Mouse (Mus musculus) adrenal gland (tissue): ENCODE measurements around the gene Tmem189.

ENCODE experiments used
- intact Hi-C: fragments of 180-260 bp; cut with DNase I; formaldehyde crosslinking; loops from one replicate; pipeline ENCODE4 v1.15.1; 2025

The Tmem189 gene

DNA sequence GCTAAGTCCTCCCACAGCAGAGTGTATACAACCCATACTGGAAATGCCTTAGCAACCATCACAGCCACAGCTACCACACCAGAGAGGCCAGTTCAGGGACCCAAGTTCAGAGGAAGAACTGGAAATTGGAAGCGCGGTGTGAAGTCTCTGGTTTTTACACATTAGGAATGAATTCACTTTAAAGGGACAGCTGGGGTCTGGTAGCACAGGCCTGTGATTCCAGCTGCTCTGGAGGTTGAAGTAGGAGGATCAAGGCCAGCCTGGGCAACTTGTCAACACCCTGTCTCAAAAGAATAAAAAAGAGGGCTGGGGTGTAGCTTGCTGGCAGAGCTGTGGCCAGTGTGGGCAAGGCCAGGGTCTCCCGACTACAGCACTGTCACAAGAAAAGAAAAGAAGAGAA is 3.8 kb downstream of the Tmem189 start:
- intact Hi-C loops, result loop anchor here (1.0 to 10.0 kb wide), 4 partner anchors 176 to 329 kb away; partner anchors contain the start of gene Ripor3

GRCm38 (mm10) chr2:167685137-167685536 is 4.5 kb downstream of the Tmem189 start:
- intact Hi-C loops, result loop anchor here (1.0 to 10.0 kb wide), 3 partner anchors 177 to 330 kb away; partner anchors contain the start of gene Ripor3

- intact Hi-C loops, result loop anchor here (10.0 kb wide), 1 partner anchor 331 kb away; the partner anchor contains the start of gene Ripor3
These were observed 5.9 kb downstream of the Tmem189 start for GRCm38 (mm10) chr2:167683721-167684120.

DNA sequence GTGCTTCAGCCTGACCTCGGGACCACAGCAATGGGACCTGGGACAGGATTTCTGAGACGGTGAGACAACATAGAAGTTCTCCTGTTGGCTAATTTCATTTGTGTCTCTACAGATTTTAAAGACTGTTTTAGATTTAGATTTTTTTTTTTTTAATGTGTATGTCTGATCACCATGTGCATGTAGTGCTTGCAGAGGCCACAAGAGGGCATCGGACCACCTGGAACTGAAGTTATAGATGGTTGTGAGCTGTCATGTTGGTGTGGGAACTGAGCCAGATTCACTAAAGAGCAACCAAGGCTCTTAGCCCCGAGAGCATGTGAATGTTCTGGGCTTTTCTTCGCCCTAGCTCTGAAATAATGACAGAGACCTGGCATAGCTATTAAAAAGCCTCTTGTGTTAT is 9.0 kb downstream of the Tmem189 start:
- intact Hi-C loops, result loop anchor here (10.0 kb wide), 1 partner anchor 334 kb away; the partner anchor contains the start of gene Ripor3

DNA sequence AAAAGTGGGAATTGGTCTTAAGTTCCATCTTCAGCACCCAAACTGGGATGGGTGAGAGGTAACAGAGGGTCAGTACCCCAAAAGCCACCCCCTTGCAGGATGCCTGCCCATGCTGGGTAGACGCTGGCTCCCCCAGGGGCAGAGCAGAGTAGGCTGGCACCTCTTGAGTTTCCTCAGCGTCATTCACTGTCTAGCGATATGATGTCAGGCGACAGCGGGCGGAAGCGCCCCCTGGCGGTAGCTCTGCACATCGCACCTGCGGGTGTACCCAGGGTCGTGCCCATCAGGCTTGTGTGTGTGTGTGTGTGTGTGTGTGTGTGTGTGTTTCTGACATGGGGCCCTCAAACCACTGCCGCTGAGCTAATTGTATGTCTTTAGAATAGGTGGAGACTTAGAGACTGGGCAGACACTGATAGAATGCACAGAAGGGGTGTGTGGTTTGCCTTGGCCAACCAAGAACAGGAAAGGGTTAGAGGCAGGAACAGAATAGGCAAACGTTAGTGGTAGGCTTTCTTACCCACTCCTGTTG is 9.7 kb downstream of the Tmem189 start:
- intact Hi-C loops, result loop anchor here (2.0 to 10.0 kb wide), 3 partner anchors 55 to 335 kb away; partner anchors contain the start of gene Ripor3

DNA sequence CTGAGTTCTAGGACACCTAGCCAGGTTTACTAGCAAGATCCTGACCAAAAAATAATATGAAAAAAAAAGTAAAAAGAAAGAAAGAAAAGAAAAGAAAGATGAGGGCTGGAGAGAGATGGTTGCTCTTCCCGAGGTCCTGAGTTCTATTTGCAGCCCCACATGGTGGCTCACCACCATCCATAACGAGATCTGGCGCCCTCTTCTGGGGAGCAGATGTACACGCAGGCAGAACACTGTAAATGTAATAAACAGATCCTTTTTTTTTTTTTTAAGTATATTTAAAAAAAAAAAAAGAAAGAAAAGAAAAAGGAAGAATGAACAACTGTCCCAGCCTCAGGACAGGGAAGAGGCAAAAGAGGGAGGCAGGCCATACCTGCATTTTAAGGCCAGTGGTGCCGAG is 11.0 kb downstream of the Tmem189 start:
- intact Hi-C loops, result loop anchor here (2.0 to 10.0 kb wide), 2 partner anchors 54 to 146 kb away; no protein-coding TSS in a partner anchor

GRCm38 (mm10) chr2:167675120-167675909 is 14.3 kb downstream of the Tmem189 start:
- intact Hi-C loops, result loop anchor here (2.0 to 10.0 kb wide), 2 partner anchors 35 to 51 kb away; no protein-coding TSS in a partner anchor

GRCm38 (mm10) chr2:167672212-167672685 is 17.4 kb downstream of the Tmem189 start:
- intact Hi-C loops, result loop anchor here (10.0 kb wide), 1 partner anchor 47 kb away; no protein-coding TSS in a partner anchor

- intact Hi-C loops, result loop anchor here (10.0 kb wide), 1 partner anchor 46 kb away; no protein-coding TSS in a partner anchor
These were observed 18.5 kb downstream of the Tmem189 start for GRCm38 (mm10) chr2:167671101-167671633.

GRCm38 (mm10) chr2:167669398-167669797 is 20.2 kb downstream of the Tmem189 start:
- intact Hi-C loops, result no loop called here

DNA sequence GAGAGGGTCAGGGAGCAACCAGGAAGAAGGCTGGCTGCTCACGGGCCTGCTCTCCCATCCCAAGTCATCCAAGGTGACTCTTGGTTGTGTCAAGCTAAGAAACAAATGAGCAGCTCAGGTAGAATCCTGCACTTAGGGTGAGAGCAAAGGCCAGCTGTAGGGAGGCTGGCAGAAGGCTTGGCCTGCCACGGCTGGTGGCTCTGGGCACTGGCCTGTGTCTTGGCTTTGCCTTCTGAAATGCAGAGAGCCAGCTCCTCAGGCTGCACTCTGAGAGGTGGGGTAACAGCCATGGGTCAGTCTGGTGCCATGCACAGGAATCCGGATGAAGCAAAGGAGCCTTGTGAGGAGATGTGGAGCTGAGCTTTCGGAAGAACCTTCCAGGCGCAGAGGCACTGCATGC is 21.2 kb downstream of the Tmem189 start:
- intact Hi-C loops, result no loop called here

DNA sequence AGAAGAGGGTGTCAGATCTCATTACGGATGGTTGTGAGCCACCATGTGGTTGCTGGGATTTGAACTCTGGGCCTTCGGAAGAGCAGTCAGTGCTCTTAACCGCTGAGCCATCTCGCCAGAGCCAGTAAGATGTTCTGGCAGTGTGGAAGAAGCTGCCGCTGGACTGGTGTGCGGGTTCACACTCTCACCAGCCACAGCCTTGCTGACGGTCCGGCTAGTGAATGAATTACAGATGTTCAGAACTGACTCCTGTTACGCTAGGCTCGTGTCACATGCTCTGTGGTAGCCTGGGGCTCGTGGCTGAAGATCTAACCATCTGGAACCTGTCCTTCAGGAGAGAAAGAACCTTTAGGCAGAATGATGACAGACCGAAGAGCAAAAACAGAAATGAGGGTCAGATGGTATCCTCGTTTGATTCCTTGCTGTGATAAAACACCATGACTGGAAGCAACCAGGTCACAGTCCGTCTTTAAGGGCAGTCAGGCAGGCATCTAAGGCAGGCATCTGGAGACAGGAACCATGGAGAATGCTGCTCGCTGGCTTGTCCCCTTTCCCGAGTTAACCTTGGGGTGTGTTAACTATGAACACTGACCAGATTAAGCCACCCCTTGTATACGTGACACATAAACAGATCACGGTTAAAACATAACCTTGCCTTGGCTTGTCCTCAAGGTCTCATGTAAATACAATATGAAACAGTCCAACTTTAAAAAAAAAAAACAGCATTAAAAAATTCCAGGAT is 23.5 kb downstream of the Tmem189 start:
- intact Hi-C loops, result no loop called here

DNA sequence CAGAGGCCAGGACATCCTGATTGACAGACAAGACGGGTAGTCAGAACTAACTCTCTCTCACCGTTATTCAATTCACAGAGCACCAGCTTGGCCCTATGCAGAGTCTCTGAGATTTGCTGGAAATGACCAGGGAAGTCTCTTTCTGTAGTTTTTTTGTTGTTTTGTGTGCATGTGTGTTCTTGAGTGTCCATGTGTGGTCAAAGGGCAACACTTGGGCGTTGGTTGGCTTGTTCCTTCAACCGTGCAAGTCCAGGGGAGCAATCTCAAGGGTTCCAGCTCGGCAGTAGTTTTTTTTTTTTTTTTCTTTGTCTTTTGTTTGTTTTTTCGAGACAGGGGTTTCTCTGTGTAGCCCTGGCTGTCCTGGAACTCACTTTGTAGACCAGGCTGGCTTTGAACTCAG is 26.9 kb downstream of the Tmem189 start:
- intact Hi-C loops, result no loop called here

DNA sequence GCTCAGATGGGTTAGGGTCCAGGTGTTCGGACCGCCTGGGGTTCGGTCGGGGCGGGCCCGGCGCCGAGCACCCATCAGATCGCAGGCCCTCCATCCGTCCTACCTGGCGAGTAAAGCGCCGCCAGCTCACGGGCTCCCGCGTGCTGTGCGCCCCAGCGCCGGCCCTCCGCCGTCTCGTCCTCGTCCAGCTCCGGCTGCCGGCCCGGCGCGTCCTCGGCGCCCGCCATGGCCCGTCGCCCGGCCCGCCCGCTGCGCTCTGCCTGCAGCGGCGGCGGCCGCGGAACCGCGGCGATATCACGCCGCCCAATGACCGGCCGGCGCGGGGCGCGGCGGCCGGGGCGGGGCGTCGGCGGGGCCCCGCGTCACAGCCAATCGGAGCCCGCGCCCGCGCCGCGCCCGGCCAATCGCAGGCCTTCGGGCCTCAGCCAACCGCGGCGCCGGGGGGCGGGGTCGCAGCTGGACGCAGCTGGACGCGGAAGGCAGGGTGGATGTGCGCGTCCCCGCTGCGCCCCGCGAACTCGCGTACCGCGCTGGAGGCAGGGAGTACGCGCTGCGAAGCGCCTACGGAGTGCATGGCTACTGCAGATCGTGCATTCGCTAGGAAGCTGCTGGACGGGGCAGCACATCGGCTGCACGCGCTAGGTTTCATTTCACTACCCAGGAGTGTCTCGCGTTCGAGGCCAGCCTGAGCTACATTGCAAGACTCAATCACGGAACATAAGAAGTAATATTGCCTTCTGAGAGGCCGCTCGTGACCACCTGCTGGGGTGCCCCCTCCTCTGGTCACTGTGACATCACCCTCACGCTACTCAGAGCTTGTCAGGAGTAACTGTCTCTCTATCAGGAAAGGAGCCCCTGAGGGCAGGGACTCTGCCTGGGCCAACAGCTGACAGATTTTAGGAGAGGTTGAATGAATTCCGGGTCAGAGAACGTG is 28.1 kb downstream of the Tmem189 start, which contains the start of gene Gm20431:
Gene Gm20431, minus strand, starts transcription at position 227 of the 934 bp plus-strand sequence.
- intact Hi-C loops, result no loop called here

- intact Hi-C loops, result no loop called here
These were observed 29.0 kb downstream of the Tmem189 start for GRCm38 (mm10) chr2:167660611-167660971.

DNA sequence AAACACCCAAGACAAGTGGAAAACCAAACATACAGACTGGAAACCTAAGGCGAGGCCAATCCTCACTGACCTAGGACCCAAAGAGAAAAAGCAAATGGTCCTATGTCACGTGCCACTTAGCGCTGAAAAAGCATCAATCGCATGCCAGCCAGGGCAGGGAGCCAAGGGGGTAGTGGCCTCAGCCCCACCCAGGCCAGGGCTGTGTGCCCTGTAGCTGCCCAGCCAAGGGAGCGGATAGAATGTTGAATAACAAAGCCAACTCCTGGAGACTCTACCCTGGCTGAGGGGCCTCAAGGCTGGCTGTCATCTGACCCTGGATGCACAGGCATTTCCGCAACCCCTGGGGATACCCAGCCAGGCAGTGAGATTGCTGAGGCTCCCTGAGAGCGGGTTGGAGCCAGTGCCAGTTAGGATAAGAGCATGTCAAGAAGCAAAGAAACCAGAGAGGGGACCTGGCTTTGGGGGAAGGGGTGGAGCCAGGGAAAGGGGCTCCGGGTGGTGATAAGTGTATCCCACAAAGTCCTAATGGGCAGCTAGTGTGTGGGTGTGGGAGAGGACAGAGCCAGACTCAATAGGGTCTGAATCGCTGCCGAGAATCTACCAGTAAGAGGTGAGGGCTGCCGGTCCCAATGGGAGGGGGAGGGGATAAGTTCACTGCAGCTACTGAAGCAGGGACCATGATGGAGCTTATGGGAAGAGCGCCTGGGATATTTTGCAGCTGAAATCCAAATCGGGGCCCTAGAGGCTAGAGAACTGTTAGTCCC is 29.6 kb downstream of the Tmem189 start:
- intact Hi-C loops, result no loop called here

GRCm38 (mm10) chr2:167659177-167659846 is 30.3 kb downstream of the Tmem189 start:
- intact Hi-C loops, result no loop called here

- intact Hi-C loops, result no loop called here
These were observed 30.9 kb downstream of the Tmem189 start for GRCm38 (mm10) chr2:167658712-167659111.

DNA sequence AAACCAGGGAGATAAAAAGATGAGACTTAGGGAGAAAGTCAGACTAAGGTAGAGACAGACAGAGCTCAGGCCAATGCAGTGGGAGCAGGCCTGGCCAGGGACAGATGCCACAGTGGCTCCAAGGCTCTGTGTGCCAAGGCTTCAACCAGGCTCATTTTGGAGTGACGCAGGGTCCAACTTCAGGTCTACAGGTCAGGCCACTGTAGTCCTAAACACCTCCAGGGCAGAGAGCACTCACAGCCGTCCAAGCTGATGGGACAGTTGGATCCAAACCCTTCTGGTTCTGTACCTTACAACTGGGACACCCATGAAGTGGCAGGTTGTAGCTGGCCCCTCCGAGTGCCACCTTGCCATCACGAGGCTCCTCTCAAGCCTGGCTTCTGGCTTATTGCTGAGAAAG is 31.6 kb downstream of the Tmem189 start:
- intact Hi-C loops, result no loop called here
